Mouse (Mus musculus) CH12.LX (cell line): ENCODE measurements at regions not wholly inside any gene's neighbourhood (a gene's known extent, or its start where the extent isn't known, plus 50 kb on each side); places are given as distances from the start of the nearest gene placed in this dataset.

Source experiments
- DNase-seq: peaks from one replicate; pipeline ENCODE4 v3.0.0-alpha.2; 2013; ENCODE audit errors: extremely low read depth
- H3K27ac ChIP-seq: 2 replicates; pipeline ENCODE4 v1.5.1; 2012; ENCODE audit warnings: low read depth, mild to moderate bottlenecking, control low read depth, moderate library complexity; ENCODE audit not compliant: insufficient read depth
- H3K27me3 ChIP-seq: replicated peaks from 2 replicates; pipeline ENCODE3; 2012; ENCODE audit warnings: inconsistent platforms
- H3K36me3 ChIP-seq, 2 experiments: replicated peaks in 1 of 2; 2 replicates each; pipeline versions ENCODE3 to v1.6.1; 2012; ENCODE audit warnings: inconsistent platforms in 1 of 2, low read length in 1 of 2, mild to moderate bottlenecking in 1 of 2, mixed read lengths in 1 of 2, moderate library complexity in 1 of 2; ENCODE audit not compliant: control insufficient read depth in 1 of 2, insufficient read depth in 1 of 2
- H3K4me1 ChIP-seq, 2 experiments: 2 replicates each; pipeline ENCODE4 v1.6.1; 2012; ENCODE audit warnings: inconsistent platforms in 1 of 2, moderate library complexity in 1 of 2; ENCODE audit not compliant: insufficient read depth in 2 of 2, control insufficient read depth in 1 of 2
- H3K4me2 ChIP-seq: 2 replicates; pipeline ENCODE4 v1.6.1; 2012; ENCODE audit warnings: low read depth, mild to moderate bottlenecking, control low read depth; ENCODE audit not compliant: poor library complexity, insufficient read depth, severe bottlenecking
- H3K4me3 ChIP-seq, 3 experiments: fragments of 150-350 bp in 1 of 3; sonication (generic) in 1 of 3; replicated peaks in 1 of 3; 2 replicates each; pipeline versions ENCODE3 to v1.5.1; 2011 to 2012; ENCODE audit warnings: low read depth in 2 of 3, low read length in 2 of 3, mild to moderate bottlenecking in 2 of 3, moderate library complexity in 2 of 3, control low read depth in 1 of 3, improper control_type of control experiment in 1 of 3, inconsistent platforms in 1 of 3, mixed read lengths in 1 of 3; ENCODE audit not compliant: poor library complexity in 1 of 3
- H3K79me2 ChIP-seq: replicated peaks from 2 replicates; pipeline ENCODE4 v1.6.1; 2012; ENCODE audit warnings: mild to moderate bottlenecking, moderate library complexity; ENCODE audit not compliant: control insufficient read depth, poor library complexity, insufficient read depth, severe bottlenecking; ENCODE audit errors: extremely low read depth
- H3K9ac ChIP-seq: 2 replicates; pipeline ENCODE4 v1.6.1; 2012; ENCODE audit warnings: low read depth, mild to moderate bottlenecking, control low read depth, moderate library complexity; ENCODE audit not compliant: insufficient read depth
- H3K9me3 ChIP-seq: replicated peaks from 2 replicates; pipeline ENCODE3; 2012; ENCODE audit warnings: low read length, inconsistent platforms, mixed read lengths
- BHLHE40 ChIP-seq: IDR thresholded peaks from 2 replicates; pipeline ENCODE4 v1.6.1; 2011; ENCODE audit warnings: mild to moderate bottlenecking, low read depth, low read length, improper control_type of control experiment
- CHD2 ChIP-seq: IDR thresholded peaks from 2 replicates; pipeline ENCODE4 v1.6.1; 2011; ENCODE audit warnings: low read length, improper control_type of control experiment
- EP300 ChIP-seq: IDR thresholded peaks from 2 replicates; pipeline ENCODE4 v1.6.1; 2011; ENCODE audit warnings: low read length, improper control_type of control experiment
- ETS1 ChIP-seq: conservative IDR thresholded peaks from 2 replicates; pipeline ENCODE4 v1.6.1; 2012; ENCODE audit warnings: low read depth, mild to moderate bottlenecking, inconsistent platforms, low read length, improper control_type of control experiment, moderate library complexity
- KAT2A ChIP-seq: IDR thresholded peaks from 2 replicates; pipeline ENCODE4 v1.6.1; 2012; ENCODE audit warnings: low read length, improper control_type of control experiment, inconsistent platforms; ENCODE audit not compliant: insufficient replicate concordance
- MAFK ChIP-seq: IDR thresholded peaks from 2 replicates; pipeline ENCODE4 v1.6.1; 2011; ENCODE audit warnings: low read length, improper control_type of control experiment; ENCODE audit not compliant: insufficient replicate concordance
- MAX ChIP-seq: IDR thresholded peaks from 2 replicates; pipeline ENCODE4 v1.6.1; 2011; ENCODE audit warnings: low read length, improper control_type of control experiment
- MAZ ChIP-seq: IDR thresholded peaks from 2 replicates; pipeline ENCODE4 v1.6.1; 2012; ENCODE audit warnings: low read depth, mild to moderate bottlenecking, inconsistent platforms, low read length, improper control_type of control experiment, moderate library complexity
- MEF2A ChIP-seq: IDR thresholded peaks from 2 replicates; pipeline ENCODE4 v1.6.1; 2014; ENCODE audit warnings: low read depth, mild to moderate bottlenecking, inconsistent platforms, low read length, improper control_type of control experiment, borderline replicate concordance
- POLR2A ChIP-seq: IDR thresholded peaks from 2 replicates; pipeline ENCODE4 v1.6.1; 2011; ENCODE audit warnings: low read depth, mild to moderate bottlenecking, improper control_type of control experiment, low read length
- POLR2AphosphoS2 ChIP-seq: IDR thresholded peaks from 2 replicates; pipeline ENCODE4 v1.6.1; 2011; ENCODE audit warnings: low read depth, low read length, improper control_type of control experiment
- SMC3 ChIP-seq: IDR thresholded peaks from 2 replicates; pipeline ENCODE4 v1.6.1; 2011; ENCODE audit warnings: low read depth, low read length, improper control_type of control experiment
- TBP ChIP-seq: conservative IDR thresholded peaks from 2 replicates; pipeline ENCODE4 v1.6.1; 2011; ENCODE audit warnings: low read depth, low read length, improper control_type of control experiment
- TCF12 ChIP-seq: IDR thresholded peaks from 2 replicates; pipeline ENCODE4 v1.6.1; 2014; ENCODE audit warnings: low read depth, mild to moderate bottlenecking, inconsistent platforms, low read length, improper control_type of control experiment
- USF1 ChIP-seq: IDR thresholded peaks from 2 replicates; pipeline ENCODE4 v1.6.1; 2014; ENCODE audit warnings: low read depth, mild to moderate bottlenecking, inconsistent platforms, low read length, improper control_type of control experiment
- ZC3H11A ChIP-seq: IDR thresholded peaks from 2 replicates; pipeline ENCODE4 v1.6.1; 2012; ENCODE audit warnings: low read depth, mild to moderate bottlenecking, inconsistent platforms, low read length, improper control_type of control experiment
- ZKSCAN1 ChIP-seq: IDR thresholded peaks from 2 replicates; pipeline ENCODE4 v1.6.1; 2012; ENCODE audit warnings: low read depth, inconsistent platforms, low read length, improper control_type of control experiment, borderline replicate concordance
- ZNF384 ChIP-seq: IDR thresholded peaks from 2 replicates; pipeline ENCODE4 v1.6.1; 2012; ENCODE audit warnings: low read depth, low read length, improper control_type of control experiment, inconsistent platforms
- dilution Hi-C: fragments of 300-500 bp; cut with MboI; formaldehyde crosslinking; loops from 2 replicates; pipeline ENCODE4 v1.14.3; 2020; ENCODE audit warnings: low sequenced_read_pairs; ENCODE audit not compliant: extremely low pct_unique_long_range_greater_than_20kb, extremely low pct_ligation_motif_present
- in situ Hi-C: fragments of 300-500 bp; cut with MboI; formaldehyde crosslinking; loops from 3 replicates; pipeline ENCODE4 v1.14.3; 2019; ENCODE audit warnings: low sequenced_read_pairs, low pct_ligation_motif_present, low pct_unique_long_range_greater_than_20kb, mixed read lengths

GRCm38 (mm10) chr7:116995770-116996169 lies 385.0 kb upstream of the Xylt1 start (continued):
- TF ChIP-seq ETS1 (no peak), MEF2A (no peak), SMC3 (peak; percentile 32; the same call in 1 of the 2 replicates)

- dilution Hi-C loops, result no loop called here
- no peak overlapping the region for H3K4me3 ChIP-seq
- TF ChIP-seq TCF12, result no peak
- no peak for TF ChIP-seq SMC3
- TF ChIP-seq MAX, result no peak
- no peak for TF ChIP-seq TBP
- TF ChIP-seq MAFK, result no peak
- no peak for TF ChIP-seq KAT2A
- no peak for TF ChIP-seq ZC3H11A
- no peak for TF ChIP-seq BHLHE40
- TF ChIP-seq MEF2A, result no peak
- TF ChIP-seq, all 38 proteins: peak for 0
Observed at GRCm38 (mm10) chr7:117003167-117003566, 377.6 kb upstream of the Xylt1 start.

GRCm38 (mm10) chr7:117018349-117018748 lies 362.4 kb upstream of the Xylt1 start:
- Histone ChIP-seq H3K9me3 (no peaks in the 10 kb centered on the region), H3K27ac (no peak overlapping the region), H3K4me3 (no peak overlapping the region), H3K9ac (no peak overlapping the region), H3K79me2 (no peaks in the 10 kb centered on the region), H3K4me2 (no peak overlapping the region), H3K36me3 (no peaks in the 10 kb centered on the region), H3K27me3 (no peaks in the 10 kb centered on the region)
- no peak for DNase-seq
- TF ChIP-seq ZC3H11A (no peak), CHD2 (no peak), ZNF384 (no peak), BHLHE40 (no peak), MAFK (no peak), EP300 (no peak), TBP (no peak), ZKSCAN1 (no peak), KAT2A (no peak), POLR2AphosphoS2 (no peak), POLR2A (no peak), USF1 (no peak), ETS1 (no peak), MAZ (no peak)
- TF ChIP-seq, all 38 proteins: peak for 0
- H3K4me1 ChIP-seq, result no peaks in the 10 kb centered on the region
- dilution Hi-C loops, result no loop called here
- in situ Hi-C loops, result no loop called here

More at GRCm38 (mm10) chr7:117003167-117003566, 377.6 kb upstream of the Xylt1 start:
- Histone ChIP-seq H3K9ac (no peak overlapping the region), H3K4me2 (no peak overlapping the region), H3K27me3 (no peaks in the 10 kb centered on the region), H3K4me1 (peaks cover 0 to 2% of the 10 kb centered on the region in 2 experiments; a peak in 1 of 4 replicates), H3K36me3 (no peaks in the 10 kb centered on the region), H3K9me3 (no peaks in the 10 kb centered on the region), H3K27ac (no peak overlapping the region), H3K79me2 (no peaks in the 10 kb centered on the region)
- DNase-seq, result no peak
- in situ Hi-C loops, result no loop called here
